Mouse (Mus musculus): Measurements from ENCODE around the gene Akr1c14.
A peak's percentile ranks its signal among the peaks of the same experiment; 100 is the strongest.
"Not testable (repeated sequence)": the region's sequence is repeated elsewhere in the genome, so short reads cannot be mapped to it uniquely, and the experiment has no call there.

Gene Akr1c14

DNA sequence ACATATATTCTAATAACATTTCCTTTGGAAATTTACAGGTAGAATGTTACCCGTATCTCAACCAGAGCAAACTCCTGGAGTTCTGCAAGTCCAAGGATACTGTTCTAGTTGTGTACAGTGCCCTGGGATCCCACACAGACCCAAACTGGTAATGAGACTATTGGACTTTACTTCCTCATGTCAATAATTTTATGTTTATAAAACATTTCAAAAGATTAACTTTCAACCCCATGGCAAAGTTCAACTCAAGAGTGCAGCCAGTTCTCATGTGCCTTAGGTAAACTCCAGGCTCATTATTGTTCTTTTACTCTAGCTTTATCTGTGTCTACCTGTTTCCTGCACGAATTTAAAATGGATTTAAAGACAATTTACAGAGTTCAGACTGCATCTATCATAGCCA is at the start of gene Akr1c14:
Akr1c14 (plus strand) TSS at position 293 of the 400 bp plus-strand sequence.
- no peak for DNase-seq (ENCODE audit: low read depth in 2 of 2, low spot score in 2 of 2)

DNA sequence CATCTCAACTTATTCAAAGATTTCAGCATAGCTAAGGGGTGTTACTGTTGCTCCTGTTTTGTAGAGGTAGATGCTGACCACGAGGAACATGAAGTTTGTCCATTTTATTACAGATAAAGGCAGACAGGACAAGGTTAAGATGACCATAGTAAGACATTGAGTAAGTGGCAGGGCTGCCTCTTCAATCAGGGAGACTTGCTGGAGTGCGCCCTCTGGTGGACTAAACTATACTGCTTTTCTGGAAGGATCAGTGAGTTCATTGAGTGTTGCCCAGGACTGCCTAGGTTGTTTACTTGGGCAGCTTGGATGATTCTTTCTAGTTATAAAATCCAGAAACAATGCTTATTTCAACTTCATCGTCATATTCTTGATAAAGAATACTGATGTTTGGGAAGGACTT is 47.1 kb upstream of the Akr1c14 start:
- DNase-seq (ENCODE audit: low read depth in 2 of 2, low spot score in 2 of 2): peak; percentile 18 to 21

DNA sequence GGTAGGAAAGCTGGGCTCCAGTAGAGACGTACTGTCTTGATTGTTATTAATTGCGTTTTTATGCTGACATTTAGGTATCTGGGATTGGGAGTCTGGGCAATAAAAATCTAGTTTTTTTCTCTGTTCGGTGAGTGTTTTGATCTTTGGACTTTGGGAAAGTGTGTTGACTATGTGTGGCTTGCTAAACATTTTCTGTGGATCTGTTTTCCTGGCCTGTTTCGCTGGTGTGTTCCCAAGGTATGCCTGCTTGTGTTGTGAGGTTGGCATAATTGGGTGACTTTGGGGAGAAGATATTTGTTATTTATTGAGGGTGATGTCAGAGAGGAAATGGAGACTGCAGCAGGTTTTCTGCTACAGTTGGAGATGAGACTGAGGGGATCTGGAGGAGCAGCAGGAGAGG is 38.0 kb upstream of the Akr1c14 start:
- no peak for DNase-seq (ENCODE audit: low read depth in 2 of 2, low spot score in 2 of 2)

DNA sequence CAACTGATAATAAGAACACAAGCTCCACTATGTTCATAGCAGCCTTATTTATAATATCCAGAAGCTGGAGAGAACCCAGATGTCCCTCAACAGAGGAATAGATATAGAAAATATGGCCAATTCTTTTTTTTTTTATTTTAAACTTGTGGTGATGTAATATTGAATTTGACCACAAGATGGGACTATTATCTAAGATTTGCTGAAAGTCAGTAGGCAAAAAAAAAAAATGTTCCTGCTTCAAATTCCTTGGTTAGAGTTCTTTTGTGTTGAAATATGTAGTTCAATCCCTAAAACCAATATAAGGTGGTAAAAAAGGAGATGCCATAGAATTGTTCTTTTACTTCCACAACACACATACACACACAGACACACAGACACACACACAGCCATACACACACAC is 35.0 kb upstream of the Akr1c14 start:
- DNase-seq (ENCODE audit: low read depth in 2 of 2, low spot score in 2 of 2): no peak

DNA sequence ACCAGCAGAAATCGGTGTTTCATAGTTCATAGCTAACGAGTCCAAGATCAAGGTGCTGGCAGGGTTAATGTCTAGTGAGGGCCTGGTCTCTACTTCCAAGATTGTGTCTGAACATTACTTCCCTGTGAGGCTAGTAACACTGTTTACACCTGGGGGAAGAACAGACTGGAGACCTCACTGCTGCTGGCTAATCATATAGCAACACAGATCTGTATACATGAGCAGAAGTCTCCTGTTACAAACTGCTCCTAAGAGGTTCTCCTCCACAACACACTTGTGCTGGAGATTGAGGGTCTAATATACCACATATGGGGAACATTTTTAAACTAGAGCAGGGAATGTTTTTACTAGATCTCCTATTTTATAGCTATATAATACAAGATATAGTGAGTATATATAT is 18.9 kb upstream of the Akr1c14 start:
- DNase-seq (ENCODE audit: low read depth in 2 of 2, low spot score in 2 of 2): no peak

DNA sequence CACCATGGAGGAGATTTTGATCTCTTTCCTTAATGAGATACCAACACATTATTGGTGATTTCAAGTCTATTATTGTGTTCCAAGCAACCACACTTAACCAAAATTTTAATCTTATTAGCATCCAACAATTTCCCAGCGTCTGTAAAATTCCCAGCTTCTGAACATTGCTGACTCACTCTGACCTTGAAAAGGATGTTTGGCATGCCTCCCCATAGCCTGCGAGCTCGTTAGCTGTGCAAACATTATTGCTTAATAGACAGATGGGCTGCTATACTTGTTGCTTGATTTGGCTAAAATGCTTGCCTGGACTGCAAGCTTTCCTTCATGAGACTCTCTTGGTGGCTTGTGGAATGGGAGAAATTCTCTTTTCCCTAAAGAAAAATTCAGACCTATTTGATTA is 16.3 kb upstream of the Akr1c14 start:
- no peak for DNase-seq (ENCODE audit: low read depth in 2 of 2, low spot score in 2 of 2)

DNA sequence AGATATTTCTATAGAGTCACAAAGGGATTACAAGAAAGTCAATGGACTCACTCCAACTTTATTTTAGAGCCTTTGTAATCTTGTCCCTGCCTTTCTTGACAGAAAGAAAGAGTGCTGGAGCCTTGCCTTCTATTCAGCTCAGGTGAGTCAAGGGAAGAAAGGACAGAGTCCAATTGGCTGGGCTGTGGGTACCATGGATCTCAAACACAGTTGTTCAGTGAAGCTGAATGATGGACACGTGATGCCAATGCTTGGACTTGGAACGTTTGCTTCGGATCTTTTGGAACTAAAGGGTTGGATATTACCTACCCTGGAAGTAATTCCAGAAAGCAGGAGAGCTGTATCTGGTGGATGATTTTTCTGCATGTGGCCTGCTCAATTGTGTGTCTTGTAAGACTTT is 13.8 kb upstream of the Akr1c14 start:
- DNase-seq (ENCODE audit: low read depth in 2 of 2, low spot score in 2 of 2): no peak

DNA sequence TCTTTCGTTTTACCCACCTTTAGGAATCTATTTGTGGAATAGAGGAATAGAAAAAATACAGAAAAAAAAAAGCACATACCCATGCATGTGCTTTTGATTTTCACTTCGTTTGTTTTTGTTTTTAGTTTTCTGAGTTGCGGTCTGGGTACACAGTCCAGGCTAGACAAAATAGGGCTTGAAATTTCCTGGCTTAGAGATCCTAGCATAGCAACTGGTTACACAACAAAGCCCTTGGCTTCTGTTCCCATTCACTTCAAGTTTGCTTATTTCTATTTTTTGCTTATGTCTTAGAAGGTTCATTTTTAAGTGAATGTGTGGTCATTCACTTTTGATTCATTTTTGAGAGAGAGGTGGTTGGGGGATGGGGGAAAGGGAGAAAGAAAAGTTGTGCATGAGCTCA is 2.7 kb upstream of the Akr1c14 start:
- no peak for DNase-seq (ENCODE audit: low read depth in 2 of 2, low spot score in 2 of 2)

DNA sequence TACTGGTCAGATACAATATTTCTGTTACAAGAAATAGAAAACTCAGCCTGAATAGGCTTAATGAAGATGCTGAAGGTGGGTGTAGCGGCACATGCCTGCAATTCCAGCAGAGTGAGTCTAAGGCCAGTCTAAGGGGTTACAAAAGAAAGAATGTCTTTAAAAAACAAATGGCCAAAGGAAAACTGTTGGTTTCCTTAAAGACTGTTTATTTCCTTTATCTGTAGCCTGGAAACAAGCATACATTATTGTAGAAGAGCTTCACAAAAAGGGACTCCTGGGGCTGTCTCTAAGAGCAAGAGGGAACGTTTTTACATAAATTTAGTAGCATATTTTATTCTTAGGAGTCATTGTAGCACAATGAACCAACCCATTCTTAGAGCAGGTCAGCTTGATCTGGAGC is 2.0 kb upstream of the Akr1c14 start:
- DNase-seq (ENCODE audit: low read depth in 2 of 2, low spot score in 2 of 2): no peak

DNA sequence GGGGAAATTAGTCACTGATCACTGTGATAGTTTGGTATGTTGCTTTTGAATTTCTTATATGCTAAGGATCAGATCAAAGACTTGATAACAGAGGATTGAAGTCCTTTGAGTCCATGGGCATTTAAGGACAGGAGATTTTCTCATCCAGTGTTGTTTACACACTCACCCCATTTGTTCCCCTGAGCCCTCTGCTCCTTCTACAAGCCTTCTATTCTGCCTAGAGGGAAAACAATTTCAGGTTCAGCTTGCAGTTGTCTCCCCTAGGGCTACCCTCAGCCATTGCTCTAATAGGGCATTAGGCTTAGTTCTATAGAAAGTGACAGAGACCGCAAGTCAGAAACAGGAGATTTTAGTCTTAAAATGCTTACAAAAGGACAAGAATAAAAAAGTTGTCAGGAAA is 585 bp upstream of the Akr1c14 start:
- no peak for DNase-seq (ENCODE audit: low read depth in 2 of 2, low spot score in 2 of 2)

DNA sequence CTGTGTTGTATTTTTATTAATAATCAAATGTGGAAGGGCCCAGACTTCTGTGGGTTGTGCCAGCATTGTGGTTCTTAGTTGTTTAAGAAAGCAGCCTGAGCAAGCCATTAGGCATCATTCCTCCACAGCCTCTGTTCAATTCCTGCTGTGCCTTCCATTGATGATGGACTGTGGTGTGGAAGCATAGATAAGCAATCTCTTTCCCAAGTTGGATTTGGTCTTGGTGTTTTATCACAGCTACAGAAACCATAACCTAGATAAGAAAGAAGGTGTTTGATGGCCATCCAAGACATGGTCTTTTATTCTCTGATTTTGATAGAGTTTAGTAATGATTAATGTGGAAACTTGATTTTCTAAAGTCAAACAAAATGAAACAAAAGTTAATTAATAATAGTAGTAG is 844 bp downstream of the Akr1c14 start:
- no peak for DNase-seq (ENCODE audit: low read depth in 2 of 2, low spot score in 2 of 2)

DNA sequence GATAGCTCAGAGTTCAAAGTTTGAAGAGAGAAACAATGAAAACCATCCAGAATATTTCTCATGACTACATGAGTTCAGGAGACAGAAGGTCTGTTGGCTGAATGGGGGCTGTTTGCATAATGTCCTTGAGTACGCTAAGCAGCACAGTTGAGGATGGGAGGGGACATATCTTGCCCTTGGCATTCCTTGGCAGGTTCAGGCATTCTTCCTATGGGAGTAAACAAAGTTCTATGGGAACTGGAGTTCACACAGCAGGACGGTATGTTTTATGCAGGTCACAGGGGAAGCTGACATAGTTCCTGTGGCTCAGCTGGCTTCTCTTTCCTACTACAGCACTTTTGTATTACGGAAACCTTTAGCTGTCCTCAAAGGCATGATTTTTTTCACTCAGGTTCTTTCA is 6.6 kb downstream of the Akr1c14 start:
- no peak for DNase-seq (ENCODE audit: low read depth in 2 of 2, low spot score in 2 of 2)

DNA sequence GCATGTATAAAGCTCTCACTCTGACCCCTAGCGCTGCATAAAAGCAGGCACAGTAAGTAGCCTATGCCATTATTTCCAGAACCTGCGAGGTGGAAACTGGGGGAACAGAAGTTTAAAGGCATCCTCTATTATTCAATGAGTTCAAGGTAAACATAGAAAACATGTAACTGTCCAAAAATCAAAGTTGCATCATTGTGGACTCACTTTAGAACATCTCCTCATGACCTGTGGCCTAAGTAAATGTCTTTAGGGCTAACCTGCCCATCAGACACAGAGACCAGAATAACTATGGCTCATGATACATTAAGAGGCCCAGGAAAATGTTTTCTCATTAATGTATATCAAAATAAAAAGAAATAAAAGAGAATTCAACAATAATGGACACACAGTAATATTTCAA is 7.4 kb downstream of the Akr1c14 start:
- DNase-seq (ENCODE audit: low read depth in 2 of 2, low spot score in 2 of 2): no peak

DNA sequence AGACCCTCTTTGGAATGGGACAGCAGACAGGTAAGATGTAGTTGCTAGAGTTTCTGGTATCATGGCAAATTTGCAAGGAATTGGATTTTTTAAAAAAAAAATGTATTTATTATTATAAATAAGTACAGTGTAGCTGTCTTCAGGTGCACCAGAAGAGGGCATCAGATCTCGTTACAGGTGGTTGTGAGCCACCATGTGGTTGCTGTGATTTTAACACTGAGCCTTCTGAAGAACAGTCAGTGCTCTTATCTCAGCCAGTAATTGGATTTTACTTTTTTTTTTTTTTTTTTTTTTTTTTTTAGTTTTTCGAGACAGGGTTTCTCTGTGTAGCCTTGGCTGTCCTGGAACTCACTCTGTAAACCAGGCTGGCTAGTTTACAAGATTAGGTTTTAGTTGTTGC is 9.4 kb downstream of the Akr1c14 start:
- DNase-seq (ENCODE audit: low read depth in 2 of 2, low spot score in 2 of 2): not testable (repeated sequence)

DNA sequence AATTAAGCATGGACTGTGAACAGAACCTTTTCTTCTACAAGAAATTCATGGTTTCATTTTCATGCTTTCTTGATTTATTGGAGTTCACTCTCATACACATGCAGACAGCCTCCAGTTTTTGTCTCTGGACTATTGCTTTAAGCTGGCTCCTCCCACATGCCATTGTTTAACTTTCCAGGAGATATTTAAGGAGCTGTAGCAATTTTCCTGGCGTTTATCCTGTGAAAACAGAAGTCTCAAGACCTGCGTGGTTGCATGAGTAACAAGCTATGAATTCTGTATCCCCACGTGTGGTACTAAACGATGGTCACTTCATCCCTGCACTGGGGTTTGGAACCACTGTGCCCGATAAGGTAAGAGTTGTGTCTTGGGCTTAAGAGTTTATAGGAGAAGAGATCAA is 10.6 kb downstream of the Akr1c14 start:
- DNase-seq (ENCODE audit: low read depth in 2 of 2, low spot score in 2 of 2): no peak

DNA sequence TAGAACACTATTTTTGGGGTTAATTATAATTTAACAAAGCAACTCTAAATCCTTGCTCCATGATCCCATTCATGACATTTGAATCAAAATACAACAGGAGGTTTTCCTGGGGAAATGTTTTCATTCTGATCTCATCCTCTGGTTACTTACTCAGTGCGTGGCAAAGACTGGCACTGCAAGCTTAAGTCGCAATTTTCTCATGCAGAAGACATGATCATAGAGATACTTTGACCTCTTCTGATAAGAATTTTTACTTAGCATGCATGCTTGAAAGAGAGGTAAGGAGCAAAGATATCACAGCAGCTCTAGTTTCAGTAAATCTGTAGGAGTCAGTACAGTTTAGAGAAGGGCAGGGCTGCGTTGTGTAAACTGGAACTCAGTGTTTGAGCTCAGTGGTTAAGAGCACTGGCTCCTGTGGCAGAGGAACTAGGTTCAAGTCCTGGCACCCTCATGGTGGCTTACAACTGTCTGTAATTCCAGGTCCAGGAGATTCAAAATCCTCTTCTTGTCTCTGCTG is 11.5 kb downstream of the Akr1c14 start:
- no peak for DNase-seq (ENCODE audit: low read depth in 2 of 2, low spot score in 2 of 2)

DNA sequence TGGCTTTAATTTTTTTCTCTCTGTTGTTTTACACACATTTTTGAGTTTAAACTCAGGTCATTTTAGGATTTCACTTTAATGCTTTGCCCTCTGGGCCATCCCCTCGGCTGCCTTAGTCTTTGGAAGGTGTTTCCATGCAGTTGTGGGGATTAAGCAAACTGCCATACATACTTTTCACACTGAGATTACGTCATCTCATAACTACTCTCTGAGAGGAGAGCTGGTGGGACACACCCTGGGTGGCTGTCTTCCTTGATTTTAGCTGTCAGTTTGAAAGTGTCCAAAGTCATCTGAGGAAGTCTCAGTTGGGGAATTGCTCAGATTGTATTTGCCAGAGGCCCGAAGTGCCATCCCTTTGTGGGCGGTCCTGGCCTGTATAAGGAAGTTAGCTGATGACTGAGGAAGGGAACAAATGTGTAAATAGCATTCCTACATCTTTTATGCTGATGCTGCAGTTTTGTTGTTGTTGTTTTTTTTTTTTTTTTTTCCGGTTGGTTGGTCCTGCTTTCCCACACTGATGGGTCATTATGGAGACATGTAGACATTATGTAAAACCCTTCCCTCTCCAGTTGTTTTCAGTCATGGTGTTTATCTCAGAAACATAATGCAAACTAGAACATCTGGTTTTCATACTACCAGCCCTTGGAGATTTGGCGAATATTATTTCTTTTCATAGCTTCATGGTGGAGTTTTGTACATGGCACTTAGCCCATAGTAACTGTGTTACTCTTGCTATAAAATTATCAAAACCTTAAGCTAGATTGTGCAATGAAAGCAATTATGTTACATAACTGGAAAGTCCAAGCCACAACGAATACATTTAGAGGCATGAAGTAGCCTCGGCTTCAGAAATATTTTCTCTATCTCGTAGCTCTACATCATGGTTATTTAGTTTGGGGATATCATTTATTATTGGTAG is 28.0 kb downstream of the Akr1c14 start:
- no peak for DNase-seq (ENCODE audit: low read depth in 2 of 2, low spot score in 2 of 2)

DNA sequence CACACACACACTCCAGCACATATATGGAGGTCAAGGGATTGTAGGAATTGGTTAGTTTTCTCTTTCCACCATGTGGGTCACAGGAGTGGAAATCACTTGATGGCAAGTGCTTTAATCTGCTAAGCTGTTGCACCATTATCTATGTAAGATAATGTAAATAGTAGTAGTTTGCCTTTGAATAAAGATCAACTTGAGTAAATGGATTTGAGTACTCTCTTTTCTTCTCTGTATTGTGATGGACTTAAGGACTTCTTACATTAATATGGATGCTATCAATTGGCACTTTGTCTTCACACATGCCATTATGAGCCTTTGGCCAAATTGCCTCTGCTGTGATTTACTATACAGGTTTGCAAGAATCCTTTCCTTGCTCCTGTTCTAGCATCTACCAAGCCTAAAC is 31.1 kb downstream of the Akr1c14 start:
- no peak for DNase-seq (ENCODE audit: low read depth in 2 of 2, low spot score in 2 of 2)

DNA sequence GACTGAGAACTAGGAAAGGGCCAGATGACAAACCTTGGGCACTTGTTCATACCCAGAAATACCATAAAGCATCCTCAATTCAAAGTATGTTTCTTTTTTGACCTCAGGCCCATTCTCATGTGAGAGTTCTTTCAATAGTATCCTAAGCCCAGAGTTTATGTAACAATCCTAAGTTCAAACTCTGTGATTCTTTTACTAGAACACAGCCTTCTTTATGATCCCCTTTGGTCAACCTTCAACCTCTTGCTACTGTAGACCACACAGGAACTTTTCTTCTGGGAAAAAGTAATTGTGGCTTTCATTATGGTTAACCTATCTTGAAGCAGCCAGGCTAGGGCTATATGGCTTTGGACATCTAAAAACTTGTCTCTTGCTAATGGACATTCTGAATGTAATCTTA is 52.9 kb downstream of the Akr1c14 start:
- DNase-seq (ENCODE audit: low read depth in 2 of 2, low spot score in 2 of 2): no peak

DNA sequence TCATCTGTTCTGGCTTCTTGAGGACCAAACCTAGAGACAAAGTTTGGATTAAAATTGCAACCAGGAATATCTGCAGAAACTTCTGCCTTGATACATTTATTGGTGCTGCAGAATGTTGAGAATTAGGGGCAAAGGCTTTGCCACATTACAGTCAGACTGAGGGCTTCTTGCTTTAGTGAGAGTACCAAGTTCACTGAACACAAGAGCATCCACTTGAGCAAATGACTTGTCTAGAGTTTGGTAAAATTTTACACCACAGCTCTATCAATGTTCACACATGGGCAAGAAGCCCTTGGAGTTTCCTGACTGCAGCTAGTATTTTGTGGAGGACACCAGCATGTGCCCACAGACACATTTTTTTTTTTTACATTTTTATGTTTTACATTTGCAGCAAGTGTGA is 53.9 kb downstream of the Akr1c14 start:
- DNase-seq (ENCODE audit: low read depth in 2 of 2, low spot score in 2 of 2): no peak

DNA sequence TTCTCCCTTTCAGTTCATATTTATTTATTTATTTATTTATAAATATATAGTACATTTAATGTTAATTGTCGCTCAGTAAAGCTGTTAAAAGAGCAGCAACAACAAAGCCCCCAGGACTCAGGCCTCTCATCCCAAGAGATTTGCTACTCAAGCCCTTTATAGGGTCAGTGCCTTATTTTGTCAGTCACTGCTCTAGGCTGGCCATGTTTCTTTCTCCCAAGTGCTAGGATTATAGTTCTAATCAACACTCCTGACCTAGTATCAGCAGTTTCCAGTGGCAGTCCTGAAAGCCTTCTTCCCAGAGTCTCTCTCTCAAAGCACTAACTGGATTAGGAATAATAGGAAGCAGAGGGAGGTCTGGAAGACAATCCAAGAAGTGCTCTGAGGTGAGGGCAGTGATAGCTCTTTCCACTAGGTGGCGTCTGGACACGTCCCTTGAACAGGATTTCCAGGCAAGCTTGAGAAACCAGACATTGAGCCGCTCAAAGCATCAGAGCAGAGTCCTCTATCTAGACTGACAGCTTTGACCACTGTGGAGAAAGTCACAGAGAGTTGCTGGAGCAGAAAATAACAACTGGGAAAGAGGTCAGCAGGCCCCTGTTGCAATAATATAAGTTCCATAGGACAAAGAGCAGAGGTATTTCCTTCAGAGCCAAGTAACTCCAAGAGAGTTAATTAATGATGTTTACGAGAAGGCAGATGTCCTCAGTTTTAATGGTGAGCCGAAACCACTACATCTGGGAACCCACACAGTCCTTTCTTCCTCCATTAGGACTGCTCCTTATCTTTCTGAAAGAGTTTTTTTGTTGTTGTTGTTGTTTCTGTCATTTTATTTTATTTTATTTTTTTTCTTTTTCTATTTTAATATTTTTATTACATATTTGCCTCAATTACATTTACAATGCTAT is 61.7 kb downstream of the Akr1c14 start:
- DNase-seq (ENCODE audit: low read depth in 2 of 2, low spot score in 2 of 2): no peak

Measured in CD8-positive naive resting alpha-beta T cell, adult 2 months (primary cell).